Mouse (Mus musculus) erythroblast, embryonic 14.5 days (primary cell): ENCODE data around the gene Ms4a4b.

Experiments used
- GATA1 ChIP-seq: IDR thresholded peaks from 2 replicates; pipeline ENCODE4 v1.6.1; 2012; ENCODE audit warnings: low read length, inconsistent platforms, mixed read lengths
- TAL1 ChIP-seq: IDR thresholded peaks from 3 replicates; pipeline ENCODE4 v1.6.1; 2012; ENCODE audit warnings: low read length, inconsistent platforms, mixed read lengths

DNA sequence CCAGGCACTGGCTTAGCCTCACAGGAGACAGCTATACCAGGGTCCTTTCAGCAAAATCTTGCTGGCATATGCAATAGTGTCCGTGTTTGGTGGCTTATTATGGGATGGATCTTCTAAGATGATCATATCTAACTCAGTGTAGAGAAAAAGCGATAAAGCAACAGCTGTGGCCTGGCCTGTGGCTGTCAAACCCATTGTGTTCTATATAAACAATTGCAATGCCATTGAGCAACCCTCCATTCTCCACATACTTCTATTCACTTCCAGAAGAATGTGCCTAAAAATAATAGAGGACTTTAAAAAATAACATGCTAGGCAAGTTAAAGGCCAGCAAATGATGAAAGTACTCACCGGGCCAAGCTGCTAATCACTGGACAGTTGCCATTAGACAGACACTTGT, 27.8 kb upstream of the Ms4a4b start:
- TF ChIP-seq GATA1 (no peak), TAL1 (no peak)
